Mouse (Mus musculus): ENCODE data around the gene Rpl41.
A peak's percentile ranks its signal among the peaks of the same experiment; 100 is the strongest.
"Not testable (repeated sequence)": the region's sequence is repeated elsewhere in the genome, so short reads cannot be mapped to it uniquely, and the experiment has no call there.

The Rpl41 gene

DNA sequence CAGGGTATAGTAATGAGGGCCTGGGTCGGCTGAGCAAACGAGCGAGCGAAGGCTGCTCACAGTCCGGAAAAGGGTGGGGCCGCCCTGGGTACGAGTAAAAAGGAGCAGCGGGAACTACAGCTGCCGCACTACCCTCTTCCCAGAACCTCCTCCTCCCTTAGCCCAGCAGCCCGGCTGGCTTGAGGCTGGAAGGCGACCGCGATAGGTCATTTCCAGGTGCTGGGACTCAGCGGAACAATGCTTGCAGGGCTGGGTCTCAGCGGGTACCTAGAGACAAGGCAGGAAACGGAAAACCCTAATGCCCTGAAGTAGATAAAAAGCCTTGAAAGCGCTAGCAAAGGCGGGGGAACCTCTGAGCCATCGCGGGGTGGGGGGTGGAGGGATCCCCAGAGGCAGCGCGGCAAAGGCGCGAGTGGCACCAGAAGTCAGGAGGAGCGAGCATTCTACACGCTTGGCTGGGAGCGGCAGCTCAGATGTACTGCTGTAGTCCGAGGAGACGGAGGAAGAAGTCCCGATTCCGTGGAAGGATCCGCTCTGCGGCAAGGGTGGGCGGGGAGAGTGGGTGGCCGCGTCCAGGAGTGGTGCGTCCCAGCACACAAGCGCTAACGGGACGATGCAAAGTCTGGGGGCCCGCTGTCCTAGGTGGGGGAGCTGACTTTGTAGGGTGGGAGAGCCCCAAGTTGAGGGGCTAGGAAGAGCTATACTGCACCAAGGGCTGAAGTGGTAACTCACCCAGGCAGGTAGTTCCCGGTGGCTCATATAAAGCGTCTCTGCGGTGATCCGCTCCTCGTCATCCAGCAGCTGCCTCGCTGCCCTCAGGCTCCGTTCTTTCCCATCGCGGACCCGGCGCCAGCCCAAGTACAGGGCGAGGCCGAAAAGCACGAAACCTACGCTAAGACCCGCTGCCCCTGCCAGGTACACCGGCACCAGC, 24.1 kb downstream of the Rpl41 start:
- peak; percentile 91 for DNase-seq (ENCODE audit: low spot score)

DNA sequence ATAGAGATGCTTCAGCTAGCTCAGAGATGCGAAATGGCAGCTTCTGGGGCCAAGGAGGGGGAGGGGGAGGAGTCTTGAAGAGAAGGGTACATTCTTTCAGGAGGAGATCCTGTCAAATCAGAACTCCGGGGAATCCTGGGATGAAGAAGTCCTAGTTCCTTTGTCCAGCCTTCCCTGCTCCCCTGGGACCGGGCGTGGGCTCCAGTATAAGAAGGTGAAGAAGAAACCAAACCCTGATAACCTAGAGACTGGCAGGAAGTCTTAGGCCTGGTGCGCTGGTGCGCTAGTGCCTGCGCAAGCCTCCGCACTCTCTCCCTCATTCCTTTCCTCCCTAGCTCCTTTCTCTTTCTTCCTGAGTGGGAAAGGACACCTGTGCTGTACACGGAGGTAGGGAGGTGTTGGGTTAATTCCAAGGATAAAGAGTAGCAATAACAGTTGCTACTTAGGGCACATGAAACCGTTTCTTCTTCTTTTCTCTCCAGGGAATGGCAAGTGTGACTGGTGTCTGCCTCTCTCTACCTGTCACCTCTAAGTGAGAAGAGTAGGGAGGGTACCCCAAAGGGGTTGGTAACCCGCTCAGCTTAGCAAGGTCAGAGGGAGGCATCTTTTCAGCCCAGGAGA, 24.9 kb downstream of the Rpl41 start:
- peak; percentile 70 for DNase-seq (ENCODE audit: low spot score)

GRCm38 (mm10) chr10:128522351-128522750, 26.8 kb downstream of the Rpl41 start:
- DNase-seq (ENCODE audit: low spot score), result no peak

DNA sequence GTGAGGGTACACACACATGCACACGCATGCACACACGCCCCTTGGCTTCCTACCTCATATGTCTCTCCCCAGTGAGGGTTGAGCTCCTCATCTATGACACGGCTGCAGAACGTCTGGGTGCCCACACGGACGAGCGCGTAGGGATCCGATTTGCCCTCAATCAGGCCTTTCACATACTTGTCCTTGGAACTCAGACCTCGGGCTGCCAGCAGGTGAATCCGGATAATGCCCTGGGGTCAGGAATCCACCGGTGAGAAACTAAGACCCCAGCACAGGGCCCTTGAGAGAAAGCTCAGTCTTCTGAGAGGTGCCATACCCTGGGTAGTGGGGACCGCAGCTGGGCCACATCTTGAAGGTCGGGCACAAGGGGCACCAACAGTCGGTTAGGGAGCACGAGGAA, 28.5 kb downstream of the Rpl41 start:
- no peak for DNase-seq (ENCODE audit: low spot score)

DNA sequence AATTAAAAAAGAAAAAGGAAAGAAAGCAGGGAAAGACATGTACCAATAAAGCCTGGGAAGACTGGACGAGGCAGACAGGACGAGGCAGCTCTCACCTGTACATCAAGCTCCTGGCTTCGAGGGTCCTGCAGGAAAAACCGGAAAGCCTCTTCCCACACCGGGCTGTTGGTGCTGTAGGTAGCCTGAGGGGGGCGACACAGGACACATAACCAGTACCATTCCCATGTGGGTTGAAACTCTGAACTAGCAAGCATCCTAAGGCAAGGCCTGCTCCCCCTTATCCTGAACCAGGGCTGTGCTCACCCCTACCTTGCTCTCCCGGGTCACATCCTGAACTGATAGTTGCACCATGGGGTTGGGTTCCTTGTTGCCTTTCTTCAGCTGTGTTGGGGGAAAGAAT, 30.3 kb downstream of the Rpl41 start:
- DNase-seq (ENCODE audit: low spot score), result peak; percentile 60

- DNase-seq (ENCODE audit: low spot score), result no peak
Measured at GRCm38 (mm10) chr10:128516677-128517076, 32.4 kb downstream of the Rpl41 start.

- no peak for DNase-seq (ENCODE audit: low spot score)
Measured at GRCm38 (mm10) chr10:128516029-128516428, 33.1 kb downstream of the Rpl41 start.

DNA sequence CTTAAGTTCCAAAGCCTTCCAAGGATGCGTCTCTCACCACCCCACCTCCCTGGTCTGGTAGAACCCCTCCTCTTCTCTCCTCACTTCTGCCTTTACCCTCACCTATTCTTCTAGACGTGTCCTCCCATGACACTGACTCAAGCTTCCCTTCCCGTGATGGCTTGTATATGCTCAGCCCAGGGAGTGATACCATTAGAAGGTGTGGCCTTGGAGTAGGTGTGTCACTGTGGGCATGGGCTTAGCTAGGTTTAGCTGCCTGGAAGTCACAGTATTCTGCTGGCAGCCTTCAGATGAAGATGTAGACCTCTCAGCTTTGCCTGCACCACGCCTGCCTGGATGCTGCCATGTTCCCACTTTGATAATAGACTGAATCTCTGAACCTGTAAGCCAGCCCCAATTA, 34.1 kb downstream of the Rpl41 start:
- no peak for DNase-seq (ENCODE audit: low spot score)

DNA sequence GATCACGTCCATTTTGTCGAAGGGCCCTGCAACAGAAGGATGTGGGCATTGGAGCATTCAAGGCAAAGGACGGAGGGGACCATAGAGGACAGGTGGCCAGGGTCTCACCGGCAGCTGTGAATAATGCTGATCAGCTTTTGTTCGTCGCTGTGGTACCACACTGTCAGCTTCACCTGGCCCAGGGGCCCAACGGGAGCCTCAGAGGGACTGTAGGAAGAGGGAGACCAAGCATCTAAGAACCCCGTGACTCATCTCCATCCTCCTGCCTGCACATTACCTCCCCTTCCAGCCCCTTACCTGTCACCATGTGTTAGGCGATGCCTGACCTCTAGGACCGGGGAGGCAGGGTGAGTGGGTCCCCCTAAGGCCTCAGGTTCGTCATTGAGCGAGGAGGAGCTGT, 37.3 kb downstream of the Rpl41 start:
- DNase-seq (ENCODE audit: low spot score), result no peak

GRCm38 (mm10) chr10:128511189-128511588, 37.9 kb downstream of the Rpl41 start:
- DNase-seq (ENCODE audit: low spot score), result no peak

DNA sequence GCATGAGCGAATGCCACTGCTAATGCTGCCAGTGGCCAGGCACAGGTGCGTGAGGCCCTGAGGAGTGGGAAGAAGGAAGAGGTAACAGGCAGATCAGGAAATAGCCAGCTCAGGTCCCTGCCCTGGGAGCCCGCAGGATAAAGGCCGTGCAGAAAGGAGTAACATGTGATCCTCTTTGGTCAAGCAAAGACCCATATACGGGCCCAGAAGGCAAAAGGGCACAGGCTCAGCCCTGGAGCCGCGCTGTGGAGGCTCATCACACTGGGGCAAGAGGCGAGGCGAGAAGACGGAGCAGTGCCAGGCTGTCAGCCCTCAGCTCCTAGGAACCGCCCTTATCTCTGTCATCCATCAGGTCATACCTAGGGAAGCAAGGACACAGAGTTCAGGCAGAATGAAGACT, 38.8 kb downstream of the Rpl41 start:
- no peak for DNase-seq (ENCODE audit: low spot score)

DNA sequence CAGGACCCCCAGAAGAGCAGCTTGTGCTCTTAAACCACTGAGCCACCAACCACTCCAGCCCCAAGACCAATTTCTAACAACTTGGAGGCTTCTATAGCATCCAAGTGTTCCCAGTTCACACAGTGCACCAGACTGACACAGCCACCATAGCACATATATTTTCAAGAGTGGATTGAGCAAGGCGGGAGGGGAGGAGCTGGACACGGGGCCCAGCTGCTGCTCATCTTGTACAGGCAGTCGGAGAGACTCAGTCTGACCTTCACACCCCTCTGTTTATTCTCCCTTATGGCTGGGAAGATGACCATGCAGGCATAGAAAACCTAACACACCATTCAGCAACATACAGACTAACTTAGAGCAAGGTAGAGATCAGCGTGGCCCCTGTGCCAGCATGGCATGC, 39.3 kb downstream of the Rpl41 start:
- DNase-seq (ENCODE audit: low spot score), result no peak

GRCm38 (mm10) chr10:128509203-128509602, 39.9 kb downstream of the Rpl41 start:
- DNase-seq (ENCODE audit: low spot score), result no peak

- DNase-seq (ENCODE audit: low spot score), result peak; percentile 67
Measured at GRCm38 (mm10) chr10:128508260-128508659, 40.8 kb downstream of the Rpl41 start.

DNA sequence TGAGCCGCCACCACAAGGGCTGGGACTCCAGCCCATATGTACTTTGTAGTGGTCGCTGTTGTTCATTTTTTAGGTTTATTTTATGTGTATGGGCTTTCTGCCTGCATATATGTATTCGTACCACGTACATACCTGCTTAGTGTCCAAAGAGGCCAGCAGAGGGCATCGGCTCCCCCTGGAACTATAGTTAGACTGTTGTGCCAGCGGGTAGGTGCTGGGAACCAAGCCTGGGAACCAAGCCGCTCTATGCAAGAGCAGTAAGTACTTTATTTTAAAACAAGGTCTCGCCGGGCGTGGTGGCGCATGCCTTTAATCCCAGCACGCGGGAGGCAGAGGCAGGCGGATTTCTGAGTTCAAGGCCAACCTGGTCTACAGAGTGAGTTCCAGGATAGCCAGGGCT, 43.1 kb downstream of the Rpl41 start:
- no peak for DNase-seq (ENCODE audit: low spot score)

DNA sequence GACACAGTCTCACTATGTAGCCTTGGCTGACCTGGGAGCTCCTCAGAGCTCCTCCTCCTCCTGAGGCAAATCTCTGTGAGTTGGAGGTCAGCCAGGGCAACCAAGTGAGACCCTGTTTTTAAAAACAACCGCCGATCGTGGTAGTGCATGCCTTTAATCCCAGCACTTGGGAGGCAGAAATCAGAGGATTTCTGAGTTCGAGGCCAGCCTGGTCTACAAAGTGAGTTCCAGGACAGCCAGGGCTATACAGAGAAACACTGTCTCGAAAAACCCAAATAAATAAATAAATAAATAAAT, 43.8 kb downstream of the Rpl41 start:
- DNase-seq (ENCODE audit: low spot score), result not testable (repeated sequence)

DNA sequence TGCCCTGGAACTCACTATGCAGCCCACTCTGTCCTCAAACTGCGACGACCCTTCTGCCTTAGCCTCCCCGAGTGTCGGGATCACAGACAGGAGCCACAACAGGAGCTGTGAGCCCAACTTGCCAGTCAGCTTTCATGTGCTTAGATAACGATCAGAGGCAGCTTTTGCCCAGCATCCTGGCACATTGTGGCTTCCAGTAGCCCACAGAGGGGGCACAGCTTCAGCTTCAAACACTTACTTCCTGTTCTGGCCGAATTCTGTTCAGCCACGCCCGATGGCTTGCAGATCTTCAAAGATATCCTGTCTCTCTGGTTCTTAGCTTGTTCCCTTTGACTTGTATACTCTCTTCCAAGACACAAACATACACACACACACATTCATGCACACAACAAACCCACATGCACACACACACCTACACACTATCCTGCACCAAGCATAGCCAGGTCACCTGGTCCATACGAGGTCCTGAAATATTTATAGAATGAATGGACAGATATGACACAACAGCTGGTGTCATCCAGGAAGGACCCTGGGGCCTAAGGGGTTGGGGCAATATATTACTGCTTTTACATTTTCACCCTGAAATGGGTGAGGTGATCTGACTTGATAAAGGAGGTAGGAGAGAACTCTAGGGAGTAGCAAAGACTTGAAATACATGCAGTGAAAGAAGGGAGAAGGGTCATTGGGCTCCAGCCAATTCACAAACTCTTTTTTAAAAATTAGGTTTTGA, 44.3 kb downstream of the Rpl41 start:
- peak; percentile 82 for DNase-seq (ENCODE audit: low spot score)

DNA sequence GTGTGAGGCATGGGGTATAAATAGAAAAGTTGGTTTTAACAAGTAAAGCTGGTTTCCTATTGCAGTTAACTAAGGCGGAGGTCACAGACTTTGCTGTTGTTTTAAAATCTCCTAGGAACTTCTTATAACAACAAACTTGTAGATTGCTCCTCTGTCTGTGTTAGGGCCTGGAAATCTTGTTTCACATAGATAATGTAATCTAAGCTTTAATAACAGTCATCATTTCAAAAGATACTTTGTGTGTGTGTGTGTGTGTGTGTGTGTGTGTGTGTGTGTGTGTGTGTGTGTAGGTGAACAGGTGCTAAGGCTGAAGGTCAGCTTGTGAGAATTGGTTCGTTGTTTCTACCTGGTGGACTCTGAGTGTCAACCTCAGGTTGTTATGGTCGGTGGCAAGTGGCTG, 45.1 kb downstream of the Rpl41 start:
- DNase-seq (ENCODE audit: low spot score), result no peak

- no peak for DNase-seq (ENCODE audit: low spot score)
Measured at GRCm38 (mm10) chr10:128503532-128503931, 45.6 kb downstream of the Rpl41 start.

GRCm38 (mm10) chr10:128502341-128502740, 46.8 kb downstream of the Rpl41 start:
- peak; percentile 69 for DNase-seq (ENCODE audit: low spot score)

DNA sequence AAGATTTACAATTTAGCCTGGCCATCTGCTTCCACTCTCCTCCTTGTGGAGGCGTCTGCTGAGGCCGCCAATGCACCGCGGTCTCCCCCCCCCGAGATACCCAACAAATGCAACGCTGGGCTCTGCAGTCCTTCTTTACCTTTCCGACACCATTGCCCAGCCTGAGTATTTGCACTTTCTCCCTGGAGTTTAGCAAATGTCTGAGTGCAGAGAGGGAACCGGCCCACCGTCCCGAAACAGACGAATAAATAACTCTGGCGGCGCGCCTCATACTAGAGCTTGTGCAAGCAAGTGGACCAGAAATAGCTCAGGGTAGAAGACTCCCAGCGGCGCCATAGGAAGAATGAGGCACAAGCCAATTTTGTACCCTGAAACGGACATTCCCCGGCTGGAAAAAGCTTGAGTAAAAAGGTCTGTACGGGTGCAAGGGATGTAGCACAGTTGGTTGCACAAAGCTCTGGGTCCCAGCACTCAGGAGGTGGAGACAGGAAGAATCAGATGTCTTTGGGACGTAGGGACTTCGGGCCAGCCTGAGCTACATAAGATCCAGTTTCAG, 49.9 kb downstream of the Rpl41 start:
- DNase-seq (ENCODE audit: low spot score), result peak; percentile 76

- DNase-seq (ENCODE audit: low spot score), result peak; percentile 100
Measured at GRCm38 (mm10) chr10:128498590-128498989, 50.5 kb downstream of the Rpl41 start, which contains the start of gene Myl6b. Gene Myl6b, minus strand, starts transcription at chr10:128498685.

All from MN1 (cell line).